Mouse (Mus musculus) cerebellum, postnatal 4 days (tissue): ENCODE data around the gene Ccr7.

ENCODE experiments used
- DNase-seq, 2 experiments: peaks; one replicate each; pipeline ENCODE4 v3.0.0; 2022; ENCODE audit warnings: low spot score in 2 of 2, mixed read lengths in 1 of 2

Ccr7 gene

DNA sequence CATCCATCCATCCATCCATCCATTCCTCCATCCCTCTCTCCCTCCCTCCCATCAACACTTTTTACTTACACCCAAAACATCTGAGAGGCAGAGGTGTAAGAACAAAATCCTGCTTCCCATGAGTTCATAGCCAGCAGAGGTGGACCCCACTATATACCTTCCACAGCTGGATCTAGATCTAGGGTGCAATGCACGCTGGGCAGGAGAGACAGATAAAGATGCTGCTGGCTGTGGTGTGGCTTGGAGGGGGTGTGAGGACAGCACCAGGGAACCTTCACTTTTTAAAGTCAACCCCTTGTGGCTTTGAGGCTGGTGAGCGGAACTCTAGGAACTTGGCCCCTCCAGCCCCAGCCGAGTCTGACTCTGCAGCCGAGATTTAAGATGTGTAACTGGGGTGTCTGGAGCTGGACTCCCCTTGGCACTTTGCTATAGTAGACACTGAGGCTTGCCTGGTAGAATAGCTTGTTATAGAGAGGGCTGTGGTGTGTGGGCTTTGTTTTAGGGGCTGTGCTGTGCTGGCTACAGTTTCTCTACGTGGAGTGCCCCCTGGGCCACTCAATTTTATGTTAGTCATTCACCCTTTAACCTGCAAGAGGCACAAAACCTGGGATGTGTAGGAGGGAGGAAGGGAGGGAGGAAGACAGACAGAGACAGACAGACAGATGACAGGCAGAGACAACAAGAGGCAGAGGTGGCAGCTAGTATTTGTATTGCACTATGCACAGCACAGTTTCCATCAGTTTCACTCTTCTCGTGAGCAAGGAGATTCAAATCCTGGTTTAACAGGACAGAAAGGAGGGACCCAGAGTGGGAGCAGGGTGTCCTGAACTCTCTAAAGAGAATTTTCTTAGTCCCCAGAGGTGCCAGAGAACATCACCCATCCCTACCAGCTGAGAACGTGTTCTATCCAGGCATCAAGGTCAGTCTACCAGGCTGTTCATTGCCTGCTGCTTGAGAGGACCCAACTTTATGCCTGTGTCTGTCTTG, 817 bp downstream of the Ccr7 start:
- DNase-seq: no peak

DNA sequence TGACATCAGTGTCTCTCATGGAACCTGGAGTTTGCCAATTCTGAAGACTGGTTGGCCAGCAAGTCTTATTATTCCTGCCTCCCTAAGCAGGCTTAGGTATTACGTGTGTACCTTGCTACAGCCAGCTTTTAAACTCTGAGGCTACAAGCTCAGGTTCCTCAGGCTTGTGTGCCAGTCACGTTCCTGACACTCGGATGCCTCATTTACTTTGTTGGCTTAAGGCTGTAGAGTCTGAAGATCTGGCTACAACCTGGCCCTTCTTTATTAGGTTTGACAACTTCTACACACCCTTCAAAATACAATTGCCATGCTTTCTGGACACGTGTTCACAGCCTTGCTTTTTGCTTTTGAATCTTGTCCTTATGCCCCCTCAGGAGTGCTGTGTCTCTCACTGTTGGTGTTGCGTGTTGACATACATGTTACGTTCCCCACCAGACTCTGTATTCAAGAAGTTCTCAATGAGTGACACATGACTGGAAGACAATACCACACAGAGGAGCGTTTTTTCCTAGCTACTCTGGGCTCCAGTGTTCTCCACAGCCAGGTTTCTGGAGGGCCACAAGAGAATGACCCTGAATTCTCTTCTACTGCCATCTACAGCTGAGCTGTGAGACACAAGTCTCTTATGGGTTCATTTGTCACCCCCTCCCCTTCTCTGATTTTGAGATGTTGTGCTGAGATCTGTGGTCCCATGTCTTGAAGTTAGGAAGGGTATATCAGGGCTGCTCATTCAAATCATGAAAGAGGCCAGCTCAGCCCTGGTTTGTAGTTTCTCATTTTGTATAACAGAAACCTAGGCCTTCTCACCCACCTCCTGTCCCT, 2.3 kb downstream of the Ccr7 start:
- no peak for DNase-seq

DNA sequence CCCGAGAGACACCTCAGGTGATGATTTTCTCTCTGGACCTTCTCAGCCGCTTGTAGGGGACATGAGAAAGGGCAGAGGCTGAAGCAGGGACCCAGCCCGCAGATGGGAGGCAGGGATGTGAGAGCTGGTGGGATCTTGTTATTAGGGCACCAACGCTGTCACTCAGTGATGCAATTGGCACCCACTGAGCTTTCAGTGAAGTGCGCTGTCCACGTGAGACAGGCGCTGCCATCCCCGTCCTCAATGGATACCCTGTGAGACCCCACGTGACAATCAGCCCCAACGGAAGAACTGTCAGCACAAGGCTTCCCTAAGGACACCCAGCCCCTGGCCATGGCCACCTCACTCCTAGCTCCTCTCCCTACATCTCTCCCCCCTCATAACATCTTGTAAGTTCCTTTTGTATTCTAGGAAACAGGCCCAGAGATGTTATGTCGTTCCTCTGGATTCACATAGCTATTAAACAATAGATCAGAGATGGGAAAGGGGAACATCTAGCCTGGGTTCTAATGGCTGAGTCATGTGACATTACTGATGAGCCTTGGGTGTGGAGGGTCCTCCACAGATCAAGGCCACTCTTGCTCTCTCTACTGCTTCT, 3.4 kb downstream of the Ccr7 start:
- no peak for DNase-seq

DNA sequence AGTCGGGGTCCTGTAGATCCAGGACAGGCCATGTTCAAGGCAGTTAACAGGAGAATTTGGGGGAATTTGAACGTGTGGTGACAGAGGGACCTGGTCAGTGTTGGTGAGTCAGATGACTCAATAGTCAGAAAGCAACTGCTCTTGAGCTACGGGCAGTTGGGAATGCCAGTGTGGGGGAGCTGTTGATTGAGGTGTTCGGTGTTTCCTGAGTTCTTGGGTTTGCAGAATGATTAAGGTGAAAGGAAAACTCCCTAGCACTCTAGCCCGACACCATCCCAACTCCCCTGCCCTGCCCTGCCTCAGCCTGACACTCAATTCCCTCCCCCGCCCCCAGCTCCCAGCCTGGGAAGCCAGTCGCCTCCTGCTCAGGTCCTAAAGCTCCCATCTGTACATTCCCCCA, 4.0 kb downstream of the Ccr7 start:
- DNase-seq: no peak

DNA sequence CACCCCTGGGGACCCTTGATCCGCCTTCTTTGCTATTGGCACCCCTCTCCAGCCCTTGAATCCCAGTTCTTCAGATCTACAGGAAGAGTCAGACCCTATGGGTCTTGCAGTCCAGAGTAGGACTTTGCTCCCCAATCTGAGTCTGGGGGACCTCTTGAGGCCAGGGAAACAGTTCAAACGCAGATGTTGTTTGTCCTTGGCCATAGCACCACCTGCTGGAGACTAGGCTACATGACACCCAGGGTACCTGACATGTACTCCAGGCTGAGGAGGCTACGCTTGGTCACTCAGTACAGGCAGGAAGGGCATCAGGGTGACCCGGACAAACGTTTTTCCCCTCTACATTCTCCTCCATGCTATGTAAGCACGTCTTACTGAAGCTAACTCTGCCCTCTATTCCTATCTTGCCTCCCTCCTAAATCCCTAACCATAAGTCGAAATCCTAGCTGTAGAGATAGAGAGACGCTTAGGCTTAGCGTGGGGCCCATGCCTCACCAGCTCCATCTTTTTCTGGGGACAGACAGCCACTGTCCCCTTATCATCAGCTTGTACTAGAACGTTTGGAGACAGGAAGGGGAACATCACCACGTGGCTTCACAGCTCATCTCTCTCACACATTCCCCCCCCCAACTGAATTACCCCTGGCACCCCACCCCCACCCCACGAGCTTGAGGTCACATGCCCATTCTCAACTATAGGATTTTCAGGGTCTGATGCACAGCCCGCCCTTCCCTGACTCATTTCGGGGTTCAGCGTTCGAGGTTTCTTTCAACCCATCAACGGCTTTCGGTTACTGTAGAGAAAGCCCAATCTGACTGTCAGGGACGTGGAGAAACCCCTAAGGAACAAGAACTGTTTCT, 4.7 kb downstream of the Ccr7 start:
- peak; percentile 70 to 88 for DNase-seq

DNA sequence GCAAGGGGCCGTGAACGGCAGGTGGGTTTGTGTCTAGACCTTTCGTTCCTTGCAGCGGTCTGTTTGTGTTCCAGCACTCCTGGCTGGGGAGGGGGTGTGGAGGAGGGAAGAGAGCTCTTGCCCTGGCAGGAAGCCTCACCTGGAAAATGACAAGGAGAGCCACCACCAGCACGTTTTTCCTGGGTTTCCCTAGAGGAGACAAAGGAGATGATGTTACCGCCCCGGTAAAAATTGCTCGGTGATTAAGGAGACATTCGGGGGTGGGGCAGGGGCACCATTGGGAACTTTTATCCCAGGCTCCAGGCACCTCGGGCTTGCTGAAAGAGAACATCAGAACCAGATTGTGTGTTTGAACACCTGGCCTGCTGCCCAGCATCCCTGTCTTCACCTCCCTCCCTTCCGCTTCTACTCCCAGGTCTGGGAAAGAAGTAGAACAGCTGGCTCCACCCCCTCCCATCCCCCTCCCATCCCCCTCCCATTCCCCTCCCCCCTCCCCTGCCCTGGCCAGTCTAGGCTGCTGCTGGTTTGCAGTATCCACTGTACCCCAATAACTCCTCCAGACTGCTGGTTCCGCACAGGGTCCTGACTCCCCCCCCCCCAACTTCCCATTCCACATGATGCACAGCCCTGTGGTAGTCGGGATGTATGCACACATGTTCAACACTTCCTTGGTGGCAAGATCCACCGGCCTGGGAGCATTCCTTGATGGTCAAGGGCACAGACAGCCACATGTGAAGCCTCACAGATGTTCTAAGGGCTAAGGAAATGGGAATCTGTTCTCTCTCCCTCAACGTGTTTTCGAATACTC, 5.8 kb downstream of the Ccr7 start:
- DNase-seq: no peak

DNA sequence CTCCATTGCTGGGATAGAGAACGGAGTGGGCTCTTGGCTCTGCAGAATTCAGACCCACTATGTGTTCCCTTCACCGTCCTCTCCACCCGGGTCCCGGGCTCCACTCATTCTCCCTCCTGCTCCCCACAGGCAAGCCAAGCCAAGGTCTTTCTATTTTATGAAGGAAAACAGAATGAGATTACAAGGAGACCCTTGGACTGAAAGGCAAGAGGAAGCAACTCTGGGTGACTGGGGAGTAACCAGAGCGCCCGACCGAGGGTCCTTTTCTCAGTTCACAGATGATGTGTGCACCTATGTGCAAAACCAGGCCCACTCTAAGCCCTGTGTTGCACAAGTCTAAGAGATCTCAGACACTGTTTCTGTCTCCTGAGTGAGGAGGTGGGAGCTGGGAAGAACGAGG, 6.5 kb downstream of the Ccr7 start:
- no peak for DNase-seq

DNA sequence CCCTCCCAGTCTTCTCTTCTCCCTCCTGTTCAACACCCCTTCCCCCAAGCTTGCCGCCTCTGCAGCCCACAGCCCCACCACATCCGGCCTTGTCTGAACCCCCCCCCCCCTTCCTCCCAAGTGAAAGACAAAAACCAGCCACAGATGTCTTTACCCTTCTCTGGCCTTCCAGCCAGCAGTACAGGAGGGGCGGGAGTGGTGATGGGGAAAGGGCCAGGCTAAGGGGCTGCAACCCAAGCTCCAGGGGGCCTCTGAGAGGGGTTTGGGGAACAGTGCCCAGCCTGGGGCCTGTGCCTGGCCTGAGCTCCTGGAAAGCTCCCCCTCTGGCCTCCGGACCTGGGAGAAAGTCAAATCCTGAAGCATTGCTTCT, 7.0 kb downstream of the Ccr7 start:
- DNase-seq: no peak

DNA sequence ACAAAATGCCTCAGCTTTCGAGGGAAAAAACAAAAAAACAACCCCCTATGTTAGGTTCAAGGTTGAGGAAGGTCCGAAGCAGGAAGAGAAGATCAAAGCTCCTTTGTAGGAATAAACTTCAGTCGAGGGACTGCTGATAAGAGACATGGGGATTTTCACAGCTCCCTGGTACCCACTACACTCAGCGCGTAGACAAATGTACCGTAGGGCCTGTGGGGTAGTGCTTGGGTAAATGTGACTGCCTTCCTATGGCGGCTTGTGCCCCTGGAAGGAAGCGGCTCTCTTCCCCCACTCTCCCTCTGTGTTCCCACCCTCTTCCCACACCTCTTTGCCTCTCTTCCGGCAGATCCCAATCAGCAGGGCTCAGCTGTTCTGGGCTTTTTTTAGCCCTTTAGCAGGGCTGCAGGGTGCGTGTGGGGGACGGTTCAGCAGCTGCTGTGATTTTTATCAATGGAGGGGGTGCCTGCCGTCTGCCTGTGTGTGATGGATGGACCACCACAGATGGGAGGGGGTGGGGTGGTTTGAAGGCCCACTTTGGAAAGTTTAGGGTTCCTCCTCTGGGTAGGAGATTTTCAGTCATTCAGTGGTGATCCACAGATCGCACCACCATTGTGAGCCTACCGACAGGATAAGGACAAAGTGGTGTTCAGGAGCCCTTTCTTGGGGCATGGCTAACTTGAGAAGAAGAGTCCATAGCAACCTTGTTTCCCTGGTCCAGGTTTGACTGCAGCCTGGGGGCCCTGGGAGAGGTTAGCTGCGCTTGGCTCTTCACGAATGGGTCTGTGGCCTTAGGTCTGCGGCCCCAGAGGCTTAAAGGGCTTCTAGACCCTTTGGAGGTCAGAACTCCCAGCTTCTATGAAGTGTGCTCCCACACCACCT, 7.6 kb downstream of the Ccr7 start:
- no peak for DNase-seq

DNA sequence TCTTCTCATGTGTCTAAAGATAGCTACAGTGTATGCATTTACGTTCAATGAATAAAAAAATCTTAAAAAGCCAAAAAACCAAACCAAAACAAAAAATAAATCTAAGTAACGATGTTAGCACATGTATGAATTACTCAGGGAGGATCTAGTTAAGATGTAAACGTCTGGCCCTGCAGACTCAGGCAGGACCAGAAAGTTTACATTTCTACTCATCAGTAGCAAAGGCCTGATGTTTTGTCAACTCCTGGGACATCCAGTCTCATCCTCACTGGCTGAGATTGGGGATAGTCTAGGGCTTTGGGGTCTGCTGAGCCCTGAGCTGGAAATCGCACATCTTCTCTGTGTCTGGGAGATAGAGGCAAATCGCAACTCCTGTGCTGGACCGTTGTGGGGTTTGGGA, 8.3 kb downstream of the Ccr7 start:
- no peak for DNase-seq

DNA sequence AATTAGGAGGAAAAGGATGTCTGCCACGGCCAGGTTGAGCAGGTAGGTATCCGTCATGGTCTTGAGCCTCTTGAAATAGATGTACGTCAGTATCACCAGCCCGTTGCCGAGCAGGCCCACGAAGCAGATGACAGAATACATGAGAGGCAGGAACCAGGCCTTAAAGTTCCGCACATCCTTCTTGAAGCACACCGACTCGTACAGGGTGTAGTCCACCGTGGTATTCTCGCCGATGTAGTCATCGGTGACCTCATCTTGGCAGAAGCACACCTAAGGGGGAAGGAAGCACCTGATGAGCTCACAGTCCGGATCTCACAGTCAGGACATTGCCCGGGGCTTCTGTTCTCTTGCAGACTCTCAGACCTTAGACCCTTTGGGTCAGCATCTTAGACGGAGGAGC, 9.1 kb downstream of the Ccr7 start:
- no peak for DNase-seq

DNA sequence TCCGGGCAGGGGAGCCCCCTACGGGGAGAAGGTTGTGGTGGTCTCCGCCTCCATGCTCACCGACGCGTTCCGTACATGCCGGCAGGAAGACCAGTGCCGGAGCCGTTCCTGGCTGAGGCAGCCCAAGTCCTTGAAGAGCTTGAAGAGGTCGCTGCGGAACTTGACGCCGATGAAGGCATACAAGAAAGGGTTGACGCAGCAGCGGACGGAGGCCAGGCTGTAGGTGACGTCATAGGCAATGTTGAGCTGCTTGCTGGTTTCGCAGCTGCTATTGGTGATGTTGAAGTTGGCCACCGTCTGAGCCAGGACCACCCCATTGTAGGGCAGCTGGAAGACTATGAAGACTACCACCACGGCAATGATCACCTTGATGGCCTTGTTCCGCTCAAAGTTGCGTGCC, 9.9 kb downstream of the Ccr7 start:
- DNase-seq: no peak

DNA sequence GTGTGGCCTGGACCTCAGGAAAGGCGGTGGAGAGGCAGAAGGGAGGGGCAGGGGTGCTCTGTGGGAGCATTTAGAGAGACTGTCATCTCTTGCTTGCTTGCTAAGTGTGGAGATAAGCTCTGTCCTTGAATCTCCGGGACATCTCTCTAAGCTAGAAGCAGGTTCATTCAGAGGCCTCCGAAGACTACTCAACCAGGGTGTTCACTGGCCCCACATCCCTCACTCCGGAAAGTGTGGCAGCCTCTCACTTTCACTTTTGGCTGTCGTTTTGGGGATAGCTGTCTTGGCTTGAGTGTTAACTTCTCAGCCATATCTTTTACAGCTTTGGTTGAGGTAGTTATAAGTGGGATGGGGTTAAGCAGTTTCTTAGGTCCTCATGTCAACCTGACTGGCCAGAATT, 10.4 kb downstream of the Ccr7 start:
- no peak for DNase-seq

DNA sequence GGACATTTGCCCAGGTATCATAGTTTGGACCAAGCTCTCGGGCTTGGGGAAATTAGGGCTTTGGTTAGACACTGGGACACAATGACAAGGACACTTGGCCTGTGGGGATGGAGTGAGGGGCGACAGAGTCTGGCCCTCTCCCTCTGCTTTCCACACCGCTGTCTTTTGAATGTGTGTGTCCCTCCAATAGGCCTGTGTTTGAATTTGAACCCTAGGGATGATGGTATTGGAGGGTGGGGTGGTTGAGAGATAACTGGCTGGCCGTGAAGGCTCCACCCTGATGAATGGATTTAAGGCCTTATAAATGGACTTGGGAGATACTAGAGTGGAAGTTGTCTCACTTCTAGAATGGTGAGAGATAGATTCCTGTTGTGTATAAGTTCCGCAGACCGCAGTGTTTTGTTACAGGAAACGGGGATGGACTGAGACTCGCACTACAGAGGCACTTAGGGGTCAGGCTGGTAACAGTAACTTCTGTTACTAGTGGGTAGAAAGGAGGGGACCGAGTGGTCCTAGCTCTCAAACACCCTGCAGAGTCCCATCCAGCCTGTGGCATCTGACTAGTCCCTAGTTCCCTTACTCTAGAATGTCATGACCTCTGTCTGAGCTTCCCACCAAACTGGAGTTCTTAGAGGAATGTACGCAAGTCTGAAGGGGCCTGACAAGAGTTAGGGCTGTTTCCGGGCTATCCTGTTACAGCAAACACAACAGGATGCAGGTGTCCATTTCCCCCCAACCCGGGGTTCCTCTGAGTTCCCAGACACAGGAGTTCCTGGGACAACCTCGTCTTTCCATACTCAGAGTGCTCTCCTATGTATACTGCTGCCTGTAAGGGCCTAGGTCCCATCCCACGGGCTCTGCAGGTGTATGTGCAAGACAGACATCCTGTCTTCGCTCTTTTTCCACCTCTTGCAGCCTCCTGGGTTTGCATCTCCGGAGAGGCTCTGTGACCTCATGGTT, 11.5 kb downstream of the Ccr7 start:
- DNase-seq: no peak

DNA sequence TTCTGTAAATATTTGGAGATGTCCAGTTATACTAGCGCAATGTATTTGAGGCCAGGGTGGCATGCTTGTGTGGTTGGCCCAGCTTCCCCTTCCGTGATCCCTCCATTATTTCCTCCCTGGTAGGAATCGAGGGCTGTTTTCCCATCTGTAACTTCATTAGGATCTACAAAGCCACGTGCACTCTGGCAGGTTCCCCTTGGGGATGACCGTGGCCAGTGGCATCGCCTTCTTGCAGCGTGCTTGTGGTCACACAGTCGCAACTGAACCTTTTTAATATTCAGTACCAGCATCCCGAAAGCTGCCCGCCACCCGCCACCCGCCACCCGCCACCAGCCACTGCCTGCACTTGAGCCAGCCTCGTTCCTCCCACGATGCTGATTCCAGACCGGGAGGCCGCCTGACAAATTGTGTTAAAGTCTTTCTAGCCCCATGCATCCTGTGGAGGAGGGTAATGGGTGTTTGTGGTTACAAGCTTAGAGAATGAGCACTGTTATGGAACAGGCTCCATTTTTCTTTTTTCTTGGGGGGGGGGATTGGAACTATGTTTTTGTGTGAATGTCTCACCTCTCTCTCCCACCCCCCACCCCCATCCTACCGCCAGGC, 12.3 kb downstream of the Ccr7 start:
- no peak for DNase-seq

DNA sequence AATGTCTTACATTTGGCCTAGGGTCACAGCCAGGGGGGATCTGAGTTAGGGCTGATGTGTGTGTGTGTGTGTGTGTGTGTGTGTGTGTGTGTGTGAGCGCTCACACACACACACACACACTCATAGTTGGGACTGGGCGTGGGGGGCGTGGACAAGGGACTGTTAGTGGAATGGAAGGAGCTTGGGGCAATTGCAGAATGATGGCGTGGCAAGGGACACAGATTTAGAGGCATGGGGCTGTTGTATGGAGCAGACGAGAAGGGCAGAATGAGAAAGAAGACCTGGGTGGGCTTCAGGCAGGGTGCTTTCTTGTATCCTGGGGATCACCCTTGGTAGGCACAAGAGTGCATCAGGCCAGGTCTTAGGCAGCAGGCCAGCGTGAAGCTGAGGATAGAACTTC, 12.8 kb downstream of the Ccr7 start:
- no peak for DNase-seq

DNA sequence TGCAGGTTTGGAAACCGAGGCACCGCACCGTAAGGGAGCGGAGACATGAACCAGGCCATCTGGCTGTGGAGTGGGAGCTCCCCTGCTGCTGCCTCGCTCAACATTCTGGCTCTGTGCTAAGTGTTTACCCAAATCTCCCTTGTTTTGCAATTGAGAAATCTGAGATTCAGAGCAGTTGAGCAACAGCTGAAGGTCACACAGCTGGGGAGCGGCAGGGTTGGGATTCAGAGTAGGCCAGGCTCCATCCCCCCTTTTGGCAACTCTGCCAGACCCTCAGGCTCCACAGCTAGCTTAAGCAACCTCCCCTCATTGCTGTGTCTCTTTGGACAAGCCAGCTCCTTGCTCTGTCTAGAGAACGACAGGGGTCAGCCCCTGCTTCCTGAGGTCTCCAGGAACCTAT, 13.3 kb downstream of the Ccr7 start:
- DNase-seq: no peak

DNA sequence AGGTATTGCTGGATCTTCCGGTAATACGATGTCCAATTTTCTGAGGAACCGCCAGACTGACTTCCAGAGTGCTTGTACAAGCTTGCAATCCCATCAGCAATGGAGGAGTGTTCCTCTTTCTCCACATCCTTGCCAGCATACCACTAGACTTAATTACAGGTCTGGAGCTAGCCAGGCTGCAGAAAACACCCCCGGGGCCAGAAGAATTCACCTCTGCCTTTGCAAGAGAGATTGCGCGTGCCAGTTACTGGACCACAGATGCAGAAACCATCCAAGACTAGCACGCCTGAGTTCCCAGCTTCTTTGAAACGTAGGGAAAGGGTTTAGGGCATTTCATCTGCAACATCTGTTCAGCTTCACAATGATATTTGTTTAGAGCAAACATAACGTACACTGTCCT, 15.9 kb downstream of the Ccr7 start:
- no peak for DNase-seq
